Mouse (Mus musculus): ENCODE data around the gene Atf7. TPM values are rescaled to one million over a fixed set of nuclear protein-coding genes. Genes with fewer than 3 reads are reported as not detected.

Atf7 gene
- polyA plus RNA-seq, 1 experiment from 2014 or later = 27.0 TPM

DNA sequence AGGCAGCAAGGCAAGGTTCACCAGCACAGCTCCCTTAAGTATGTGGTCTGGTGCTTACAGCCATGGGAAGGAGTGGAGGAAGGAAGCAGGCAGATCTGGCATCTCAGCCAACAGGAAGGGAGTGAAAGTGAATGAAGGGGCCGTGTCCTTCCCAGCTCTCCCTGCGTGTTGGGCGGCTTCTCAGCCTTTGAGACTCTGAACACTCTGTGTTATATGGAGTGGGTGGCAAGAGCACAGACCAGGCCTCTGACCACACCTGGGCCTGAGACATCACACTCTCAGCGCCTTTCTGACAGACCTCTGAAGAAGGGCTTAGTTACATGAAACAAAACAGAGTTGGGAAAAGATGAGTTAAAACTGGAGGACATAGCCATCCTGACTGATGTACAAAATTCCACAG, 94.7 kb downstream of the Atf7 start:
- Histone ChIP-seq H3K27ac (no peak overlapping the region), H3K4me1 (peaks cover 10% of the 10 kb centered on the region), H3K27me3 (ENCODE audit: low read depth, poor library complexity, severe bottlenecking) (no peaks in the 10 kb centered on the region), H3K36me3 (peaks cover 86% of the 10 kb centered on the region), H3K9me3 (replicated peaks) (no peaks in the 10 kb centered on the region), H3K4me3 (no peak overlapping the region)
- WGBS = 81% methylated on average over 4 of the region's 4 CpGs
- no peak for DNase-seq (ENCODE audit: low spot score)

DNA sequence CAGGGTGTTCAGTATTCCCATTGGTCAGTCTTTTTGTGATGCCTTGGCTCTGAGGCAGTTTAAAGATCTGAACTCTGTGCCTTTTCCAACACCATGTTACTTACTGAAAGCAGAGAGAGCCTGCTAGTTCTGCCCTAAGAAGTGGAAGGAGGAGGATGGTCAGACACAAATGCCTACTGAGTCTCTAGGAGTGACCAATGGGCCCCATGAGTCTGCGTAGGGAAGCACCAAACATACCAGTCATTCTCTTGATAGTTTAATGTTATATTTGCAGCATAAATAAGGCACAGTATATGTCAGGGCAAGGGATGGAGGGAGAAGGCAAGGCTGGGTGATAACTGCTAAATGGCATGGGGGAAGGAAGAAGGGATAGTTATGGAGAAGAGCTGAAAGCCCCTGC, 96.9 kb downstream of the Atf7 start:
- Histone ChIP-seq H3K27ac (no peak overlapping the region), H3K27me3 (ENCODE audit: low read depth, poor library complexity, severe bottlenecking) (no peaks in the 10 kb centered on the region), H3K9me3 (replicated peaks) (no peaks in the 10 kb centered on the region), H3K36me3 (peaks cover 82% of the 10 kb centered on the region), H3K4me3 (no peak overlapping the region), H3K4me1 (peaks cover 4% of the 10 kb centered on the region; the same call in 1 of the 2 replicates)
- DNase-seq (ENCODE audit: low spot score) = no peak
- WGBS = 95% methylated on average over 1 of the region's 1 CpGs

DNA sequence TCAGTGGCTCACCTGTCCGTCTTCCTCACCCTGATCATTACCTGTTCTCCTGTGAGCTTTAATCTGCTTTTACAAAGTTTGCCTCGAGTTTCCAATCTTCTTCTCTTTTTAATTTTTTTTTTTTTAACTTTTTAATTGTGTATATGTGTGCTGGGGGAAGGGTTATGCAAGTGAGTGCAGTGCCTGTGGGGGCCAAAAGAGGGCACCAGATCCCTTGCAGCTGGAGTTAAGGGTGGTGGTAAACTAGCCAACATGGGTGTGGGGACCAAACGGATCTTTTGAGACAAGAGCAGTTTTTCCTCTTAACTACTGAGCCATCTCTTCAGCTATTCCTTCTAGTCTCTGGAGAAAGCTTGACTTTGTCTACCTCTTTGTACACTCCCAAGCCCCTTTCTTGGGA, 97.3 kb downstream of the Atf7 start:
- H3K36me3 ChIP-seq = peaks cover 80% of the 10 kb centered on the region
- no peak for DNase-seq (ENCODE audit: low spot score)

DNA sequence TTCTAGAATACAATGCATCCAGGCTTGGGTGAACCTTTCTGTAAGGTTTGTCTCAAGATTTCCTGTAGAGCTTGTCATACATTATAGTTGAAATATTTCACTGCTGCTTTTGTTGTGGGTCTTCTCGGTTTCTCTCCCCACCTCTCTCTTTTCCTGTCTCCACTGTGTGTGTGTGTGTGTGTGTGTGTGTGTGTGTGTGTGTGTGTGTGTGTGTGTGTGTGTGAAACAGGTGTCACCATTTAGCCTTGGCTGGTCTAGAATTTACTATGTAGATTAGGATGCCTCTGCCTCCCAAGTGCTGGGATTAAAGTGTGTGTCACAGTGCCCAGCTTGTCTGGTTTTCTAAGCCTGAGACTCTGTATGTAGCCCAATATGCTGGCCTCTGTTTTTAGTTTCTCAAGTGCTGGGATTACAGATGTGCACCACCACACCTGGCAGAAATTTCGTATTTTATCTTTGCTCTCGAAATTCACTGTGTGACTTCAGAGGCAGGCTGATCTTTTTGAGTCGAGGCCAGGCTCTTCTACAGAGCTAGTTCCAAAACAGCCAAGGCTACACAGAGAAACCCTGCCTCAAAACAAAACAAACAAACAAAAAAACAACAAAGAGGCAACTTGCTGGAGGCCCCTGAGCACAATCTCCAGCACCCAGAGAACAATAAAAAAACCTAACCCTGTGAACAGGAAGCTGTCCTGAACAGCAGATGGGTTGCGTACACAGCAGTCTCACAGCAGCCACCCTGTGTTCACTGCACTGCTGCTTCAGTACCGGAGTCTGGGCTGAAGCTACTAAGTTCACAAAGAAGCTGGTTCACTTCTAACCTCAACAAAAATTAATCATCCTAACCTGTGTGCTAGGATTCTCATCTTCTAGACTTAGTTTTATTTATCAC, 98.9 kb downstream of the Atf7 start:
- 86% methylated on average over 6 of the region's 6 CpGs for WGBS
- DNase-seq (ENCODE audit: low spot score) = no peak
- Histone ChIP-seq H3K4me1 (peaks cover 4% of the 10 kb centered on the region; the same call in 1 of the 2 replicates), H3K4me3 (no peak overlapping the region), H3K9me3 (replicated peaks) (no peaks in the 10 kb centered on the region), H3K27me3 (ENCODE audit: low read depth, poor library complexity, severe bottlenecking) (no peaks in the 10 kb centered on the region), H3K27ac (no peak overlapping the region), H3K36me3 (peaks cover 80% of the 10 kb centered on the region)

More for the DNA sequence above, 97.3 kb downstream of the Atf7 start:
- Histone ChIP-seq H3K4me1 (peaks cover 4% of the 10 kb centered on the region; the same call in 1 of the 2 replicates), H3K9me3 (replicated peaks) (no peaks in the 10 kb centered on the region), H3K4me3 (no peak overlapping the region), H3K27ac (no peak overlapping the region), H3K27me3 (ENCODE audit: low read depth, poor library complexity, severe bottlenecking) (no peaks in the 10 kb centered on the region)
- WGBS = 89% methylated on average over 3 of the region's 3 CpGs

DNA sequence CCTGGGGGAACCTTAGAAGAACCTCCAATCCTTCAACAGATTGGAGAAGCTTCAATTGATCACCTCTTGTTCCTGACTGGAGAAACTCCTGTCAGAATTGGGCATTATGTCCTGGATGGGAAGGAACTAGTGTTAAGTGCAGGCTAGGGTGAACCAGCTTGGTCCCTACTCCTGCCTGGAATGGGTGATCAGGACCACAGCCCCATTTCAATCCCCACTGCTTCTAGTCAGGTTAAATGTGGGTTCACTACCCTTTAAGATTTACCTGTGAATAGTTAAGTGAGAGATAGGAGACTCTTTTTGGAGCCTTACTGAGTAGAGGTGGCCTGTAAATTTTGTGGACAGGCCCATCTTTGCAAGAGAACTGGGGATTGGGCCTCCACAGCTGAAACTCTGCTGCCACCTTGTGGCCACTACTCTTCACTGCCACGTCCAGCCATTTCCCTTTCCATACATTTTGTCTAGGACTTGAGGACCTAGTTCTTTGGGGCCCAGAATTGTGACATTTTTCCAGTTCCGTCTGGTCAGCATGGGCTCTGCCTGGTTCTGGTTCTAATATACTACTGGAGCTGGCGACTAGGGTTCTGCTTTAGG, 100.3 kb downstream of the Atf7 start, which contains the start of gene Npff:
Npff (minus strand) TSS at position 51 of the 594 bp plus-strand sequence.
- Histone ChIP-seq H3K4me3 (no peak within 1 kb of the TSS), H3K9me3 (replicated peaks) (no peaks in the 10 kb centered on the region), H3K27me3 (ENCODE audit: low read depth, poor library complexity, severe bottlenecking) (no peaks in the 10 kb centered on the region), H3K36me3 (peaks cover 80% of the 10 kb centered on the region), H3K4me1 (peaks cover 10% of the 10 kb centered on the region; the same call in 1 of the 2 replicates), H3K27ac (no peak within 1 kb of the TSS)
- DNase-seq (ENCODE audit: low spot score) = peak; percentile 87
- WGBS = 7% methylated on average over 3 of the region's 3 CpGs

DNA sequence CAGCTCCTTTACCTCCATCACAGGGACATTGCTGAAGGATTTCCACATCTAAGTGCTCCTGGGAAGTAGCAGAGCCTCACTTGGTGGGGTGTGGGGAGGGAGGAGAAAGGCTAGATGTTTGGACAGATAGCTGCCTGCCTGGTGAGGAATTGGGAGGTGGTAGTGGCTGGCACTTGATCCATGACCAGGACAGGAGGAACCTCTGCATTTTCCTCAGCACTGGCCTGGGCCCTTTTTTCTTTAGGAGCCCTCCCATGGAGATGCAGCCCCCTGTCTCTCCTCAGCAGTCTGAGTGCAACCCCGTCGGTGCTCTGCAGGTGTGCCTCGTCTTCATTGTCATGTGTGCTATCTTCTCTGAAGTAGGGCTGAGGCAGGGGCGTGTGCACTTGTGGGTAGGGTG, 103.8 kb downstream of the Atf7 start:
- Histone ChIP-seq H3K4me3 (no peak overlapping the region), H3K27ac (no peak overlapping the region), H3K36me3 (peaks cover 53% of the 10 kb centered on the region), H3K9me3 (replicated peaks) (no peaks in the 10 kb centered on the region), H3K27me3 (ENCODE audit: low read depth, poor library complexity, severe bottlenecking) (no peaks in the 10 kb centered on the region), H3K4me1 (peaks cover 28% of the 10 kb centered on the region)
- DNase-seq (ENCODE audit: low spot score) = no peak
- 90% methylated on average over 4 of the region's 4 CpGs for WGBS

DNA sequence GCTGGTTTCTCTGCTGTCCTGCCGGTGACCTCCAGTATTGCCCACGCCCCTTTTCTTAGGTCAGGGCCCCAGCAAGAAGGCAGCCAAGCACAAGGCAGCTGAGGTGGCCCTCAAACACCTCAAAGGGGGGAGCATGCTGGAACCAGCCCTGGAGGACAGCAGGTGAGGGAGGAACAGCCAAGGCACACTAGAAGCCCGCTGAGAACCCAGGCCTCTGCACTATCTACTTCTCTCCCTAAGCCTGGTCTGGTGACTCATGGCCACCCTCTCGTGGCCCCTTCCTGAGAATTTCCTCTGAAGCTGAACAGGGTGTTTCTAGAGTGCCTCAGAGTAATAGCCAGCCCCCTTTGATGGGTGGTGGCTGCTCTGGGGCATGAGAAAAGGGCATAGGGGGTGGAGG, 104.8 kb downstream of the Atf7 start:
- H3K9me3 ChIP-seq (replicated peaks) = no peaks in the 10 kb centered on the region
- WGBS = 84% methylated on average over 4 of the region's 4 CpGs
- no peak for DNase-seq (ENCODE audit: low spot score)
- H3K4me1 ChIP-seq = peaks cover 39% of the 10 kb centered on the region
- no peaks in the 10 kb centered on the region for H3K27me3 ChIP-seq (ENCODE audit: low read depth, poor library complexity, severe bottlenecking)
- no peak overlapping the region for H3K27ac ChIP-seq
- no peak overlapping the region for H3K4me3 ChIP-seq
- peaks cover 48% of the 10 kb centered on the region for H3K36me3 ChIP-seq

DNA sequence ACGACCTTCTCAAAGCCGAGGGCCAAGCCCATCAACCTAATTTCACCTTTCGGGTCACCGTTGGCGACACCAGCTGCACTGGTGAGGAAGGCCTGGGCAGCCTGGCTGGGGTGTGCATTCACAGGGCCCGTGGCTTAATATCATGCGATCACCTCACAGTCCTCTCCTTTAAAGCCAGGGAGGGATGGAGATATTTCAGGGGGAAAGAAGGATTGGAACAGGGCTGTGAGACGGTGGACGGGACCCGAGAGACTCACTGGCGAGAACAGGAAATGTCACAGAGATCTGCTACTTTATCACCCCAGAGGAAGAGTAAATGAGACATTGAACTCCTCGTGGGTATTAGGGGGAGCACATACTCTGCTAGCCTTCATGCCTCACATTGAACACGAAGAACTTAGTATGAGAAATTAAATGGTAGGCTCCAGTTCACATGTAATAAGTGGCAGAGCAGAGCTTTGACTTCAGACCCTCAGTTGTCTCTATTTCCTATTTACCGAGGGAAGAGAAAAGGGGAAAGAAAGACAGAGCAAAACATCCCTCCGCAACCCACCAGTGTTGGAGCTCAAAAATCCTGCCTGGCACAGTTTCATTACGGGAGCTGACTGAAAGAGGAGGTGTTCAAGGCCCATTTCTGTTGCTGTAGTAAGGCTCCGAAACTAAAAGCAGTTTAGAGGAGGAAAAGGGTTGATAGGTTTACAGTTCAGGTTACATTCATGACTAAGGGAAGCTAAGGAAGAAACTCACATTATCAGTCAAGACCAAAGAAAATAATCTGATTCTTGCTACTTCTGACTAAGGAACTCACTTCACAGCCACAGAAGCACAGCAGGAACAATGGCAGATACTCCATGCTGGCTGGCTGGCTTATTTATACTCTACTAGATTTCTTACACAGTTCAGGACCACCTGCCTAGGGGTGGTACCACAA, 105.8 kb downstream of the Atf7 start:
- WGBS = 68% methylated on average over 17 of the region's 17 CpGs
- Histone ChIP-seq H3K9me3 (replicated peaks) (no peaks in the 10 kb centered on the region), H3K4me3 (peak overlapping the region; percentile 74), H3K27ac (peak overlapping the region; percentile 98), H3K4me1 (peaks cover 41% of the 10 kb centered on the region), H3K36me3 (peaks cover 43% of the 10 kb centered on the region), H3K27me3 (ENCODE audit: low read depth, poor library complexity, severe bottlenecking) (no peaks in the 10 kb centered on the region)
- DNase-seq (ENCODE audit: low spot score) = no peak

DNA sequence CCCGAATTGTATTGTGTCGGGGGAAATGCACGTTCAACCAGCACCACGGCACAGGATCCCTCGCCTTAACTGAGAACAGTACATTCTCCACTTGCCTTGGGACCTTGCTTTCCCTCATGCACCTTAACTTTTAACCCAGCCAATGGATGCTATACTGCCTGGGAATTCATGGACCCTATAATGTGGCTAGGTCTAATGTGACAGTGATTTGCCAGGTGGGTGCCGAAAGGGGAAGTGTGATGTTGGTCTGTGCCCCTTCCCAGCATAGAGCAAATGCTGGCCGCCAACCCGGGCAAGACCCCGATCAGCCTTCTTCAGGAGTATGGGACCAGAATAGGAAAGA, 106.4 kb downstream of the Atf7 start:
- DNase-seq (ENCODE audit: low spot score) = no peak
- peaks cover 37% of the 10 kb centered on the region for H3K4me1 ChIP-seq
- H3K27me3 ChIP-seq (ENCODE audit: low read depth, poor library complexity, severe bottlenecking) = no peaks in the 10 kb centered on the region
- H3K9me3 ChIP-seq (replicated peaks) = no peaks in the 10 kb centered on the region
- peak overlapping the region; percentile 98 for H3K27ac ChIP-seq
- H3K36me3 ChIP-seq = peaks cover 37% of the 10 kb centered on the region
- H3K4me3 ChIP-seq = peak overlapping the region; percentile 74
- WGBS = 22% methylated on average over 9 of the region's 9 CpGs

DNA sequence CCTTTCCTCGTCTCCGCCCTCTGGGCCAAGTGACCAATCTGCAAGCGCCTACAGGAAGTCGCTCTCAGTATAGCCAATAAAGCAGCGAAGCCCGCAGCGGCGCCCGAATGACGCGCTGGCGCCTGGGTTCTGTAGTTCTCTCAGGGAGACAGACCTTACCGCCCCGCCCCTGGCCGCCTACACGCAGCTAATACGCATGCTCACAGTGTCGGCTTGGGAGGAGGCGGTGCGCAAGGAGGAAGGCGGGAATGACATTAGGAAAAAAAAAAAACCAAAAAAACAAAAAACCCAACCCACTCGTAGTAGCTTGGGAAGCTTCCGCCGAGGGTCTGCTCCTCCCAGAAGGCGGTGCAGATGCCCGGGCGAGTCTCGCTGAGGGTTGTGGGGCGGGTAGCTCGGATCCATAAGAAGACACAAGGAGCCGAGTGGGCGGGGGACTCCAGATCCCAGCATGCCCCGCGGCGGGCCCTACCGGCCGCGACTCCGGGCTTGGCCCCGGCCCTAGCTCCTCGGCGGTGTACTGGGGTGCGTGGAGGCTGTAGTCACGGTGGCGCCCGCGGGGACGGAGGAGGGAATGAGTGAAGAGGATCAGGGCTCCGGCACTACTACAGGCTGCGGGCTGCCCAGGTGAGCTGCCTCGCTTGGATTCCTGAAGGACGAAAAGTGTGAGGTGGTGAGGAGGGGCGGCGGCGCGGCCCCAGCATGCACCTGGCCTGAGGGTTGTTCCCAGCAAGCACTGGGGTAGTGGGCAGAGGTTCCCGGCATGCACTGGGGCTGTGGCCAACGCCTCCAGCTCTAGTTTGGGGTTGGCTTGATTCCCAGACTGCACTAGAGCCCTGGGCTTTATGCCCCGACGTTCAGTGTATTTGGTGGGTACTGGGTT, 107.0 kb downstream of the Atf7 start, which contains the start of gene Tarbp2:
Tarbp2 (plus strand) TSS at position 217 of the 883 bp plus-strand sequence.
- Histone ChIP-seq H3K27ac (peak within 1 kb of the TSS; percentile 98), H3K27me3 (ENCODE audit: low read depth, poor library complexity, severe bottlenecking) (no peaks in the 10 kb centered on the region), H3K9me3 (replicated peaks) (no peaks in the 10 kb centered on the region), H3K4me3 (peak within 1 kb of the TSS; percentile 74), H3K36me3 (peaks cover 33% of the 10 kb centered on the region), H3K4me1 (peaks cover 37% of the 10 kb centered on the region)
- DNase-seq (ENCODE audit: low spot score) = peak; percentile 98
- WGBS = under 1% methylated on average over 60 of the region's 60 CpGs

DNA sequence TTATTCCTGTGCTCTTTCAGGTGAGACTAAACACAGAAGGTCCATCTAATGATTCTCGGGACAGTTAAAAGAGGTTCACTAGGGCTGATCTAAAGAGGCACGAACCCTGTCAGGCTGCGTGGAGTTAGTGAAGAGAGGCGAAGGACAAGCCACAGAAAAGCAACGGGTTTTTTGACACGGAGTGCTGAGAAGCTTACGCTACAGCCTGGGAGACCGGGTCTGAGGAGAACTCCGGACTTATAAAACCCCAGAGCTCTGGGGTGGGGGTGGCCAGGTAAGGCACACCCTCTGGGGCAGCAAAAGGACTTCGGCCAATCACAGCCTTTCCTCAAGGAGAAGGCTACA, 107.7 kb downstream of the Atf7 start:
- Histone ChIP-seq H3K27ac (peak overlapping the region; percentile 98; the same call in 1 of the 2 replicates), H3K4me1 (peaks cover 43% of the 10 kb centered on the region), H3K9me3 (replicated peaks) (no peaks in the 10 kb centered on the region), H3K36me3 (peaks cover 27% of the 10 kb centered on the region), H3K4me3 (peak overlapping the region; percentile 74), H3K27me3 (ENCODE audit: low read depth, poor library complexity, severe bottlenecking) (no peaks in the 10 kb centered on the region)
- DNase-seq (ENCODE audit: low spot score) = no peak
- WGBS = under 1% methylated on average over 10 of the region's 10 CpGs
